Mouse (Mus musculus): ENCODE results near the gene Sema4d.

GRCm38 (mm10) chr13:51645872-51646271, 147.7 kb downstream of the Sema4d start:
- TF ChIP-seq EP300 (IDR thresholded peaks at IDR 0.05) (no peak), CTCF (IDR thresholded peaks at IDR 0.05) (no peak)

Measured in lung, postnatal 0 days (tissue).